Mouse (Mus musculus) embryo, embryonic 11.5 days (tissue): ENCODE results near the gene Dhh.
"Not testable (repeated sequence)": the region's sequence is repeated elsewhere in the genome, so short reads cannot be mapped to it uniquely, and the experiment has no call there.

Experiments used
- DNase-seq: peaks from one replicate; pipeline ENCODE4 v3.0.0-alpha.2; 2012; ENCODE audit warnings: low read depth, low spot score

Dhh gene

GRCm38 (mm10) chr15:98897928-98898800 lies at the start of gene Dhh:
TSS of gene Dhh (minus strand) at chr15:98898540.
- no peak for DNase-seq

- DNase-seq = no peak
These were observed 49.5 kb upstream of the Dhh start for GRCm38 (mm10) chr15:98947884-98948283.

- DNase-seq = no peak
These were observed 44.8 kb upstream of the Dhh start for GRCm38 (mm10) chr15:98943133-98943532.

GRCm38 (mm10) chr15:98942081-98942480 lies 43.7 kb upstream of the Dhh start:
- DNase-seq = no peak

- DNase-seq = no peak
These were observed 43.2 kb upstream of the Dhh start for GRCm38 (mm10) chr15:98941539-98941938.

GRCm38 (mm10) chr15:98940816-98941215 lies 42.5 kb upstream of the Dhh start:
- DNase-seq = no peak

- peak; percentile 85 for DNase-seq
These were observed 36.0 kb upstream of the Dhh start, which contains the start of gene Tuba1b for GRCm38 (mm10) chr15:98934217-98934839. TSS of gene Tuba1b (minus strand) at chr15:98934565.

GRCm38 (mm10) chr15:98933833-98934216 lies 35.5 kb upstream of the Dhh start:
- DNase-seq = peak; percentile 98

GRCm38 (mm10) chr15:98933004-98933671 lies 34.8 kb upstream of the Dhh start:
- not testable (repeated sequence) for DNase-seq

- no peak for DNase-seq
These were observed 32.7 kb upstream of the Dhh start for GRCm38 (mm10) chr15:98930998-98931397.

GRCm38 (mm10) chr15:98930017-98930734 lies 31.8 kb upstream of the Dhh start:
- DNase-seq = no peak

- peak; percentile 64 for DNase-seq
These were observed 30.4 kb upstream of the Dhh start for GRCm38 (mm10) chr15:98928598-98929240.

GRCm38 (mm10) chr15:98927566-98927965 lies 29.2 kb upstream of the Dhh start:
- no peak for DNase-seq

GRCm38 (mm10) chr15:98924682-98925081 lies 26.3 kb upstream of the Dhh start:
- DNase-seq = no peak

GRCm38 (mm10) chr15:98923031-98923537 lies 24.7 kb upstream of the Dhh start:
- no peak for DNase-seq

- DNase-seq = no peak
These were observed 24.2 kb upstream of the Dhh start for GRCm38 (mm10) chr15:98922581-98922980.

GRCm38 (mm10) chr15:98921510-98921909 lies 23.2 kb upstream of the Dhh start:
- no peak for DNase-seq

- not testable (repeated sequence) for DNase-seq
These were observed 20.2 kb upstream of the Dhh start for GRCm38 (mm10) chr15:98918499-98918895.

- DNase-seq = peak; percentile 98
These were observed 19.5 kb upstream of the Dhh start, which contains the start of gene Lmbr1l for GRCm38 (mm10) chr15:98917538-98918498. TSS of gene Lmbr1l (minus strand) at chr15:98918231.

- DNase-seq = no peak
These were observed 18.8 kb upstream of the Dhh start for GRCm38 (mm10) chr15:98917091-98917490.
